Mouse (Mus musculus) limb, embryonic 14.5 days (tissue): ENCODE results near the gene Nrarp. TPM values are rescaled to one million over a fixed set of nuclear protein-coding genes. Genes with fewer than 3 reads are reported as not detected.
A peak's percentile ranks its signal among the peaks of the same experiment; 100 is the strongest.

Experiments used
- ATAC-seq: fragments of 200-750 bp; cut with Nextera tagmentation; 2 replicates; pipeline ENCODE4 v1.8.0; 2017; ENCODE audit warnings: low read depth, moderate number of reproducible peaks, moderate TSS enrichment; ENCODE audit not compliant: low FRiP score
- DNase-seq: peaks from one replicate; pipeline ENCODE4 v3.0.0-alpha.2; 2015; ENCODE audit warnings: low spot score
- H3K27ac ChIP-seq: fragments of 300-500 bp; sonication (generic); replicated peaks from 2 replicates; pipeline ENCODE4 v1.5.1; 2014; ENCODE audit warnings: low read depth, mild to moderate bottlenecking, low read length, moderate library complexity, mixed read lengths
- H3K27me3 ChIP-seq: fragments of 300-500 bp; sonication (generic); 2 replicates; pipeline ENCODE4 v1.6.1; 2014; ENCODE audit warnings: low read length, mixed read lengths; ENCODE audit not compliant: control insufficient read depth, insufficient read depth
- H3K36me3 ChIP-seq: fragments of 300-500 bp; sonication (generic); 2 replicates; pipeline ENCODE4 v1.6.1; 2014; ENCODE audit warnings: mild to moderate bottlenecking, low read length, moderate library complexity, mixed read lengths; ENCODE audit not compliant: control insufficient read depth, insufficient read depth
- H3K4me1 ChIP-seq: fragments of 300-500 bp; sonication (generic); 2 replicates; pipeline ENCODE4 v1.6.1; 2014; ENCODE audit warnings: antibody characterized with exemption, low read length, mixed read lengths; ENCODE audit not compliant: control insufficient read depth, insufficient read depth
- H3K4me2 ChIP-seq: fragments of 300-500 bp; sonication (generic); replicated peaks from 2 replicates; pipeline ENCODE4 v1.6.1; 2014; ENCODE audit warnings: low read depth, mild to moderate bottlenecking, low read length, moderate library complexity; ENCODE audit not compliant: severe bottlenecking
- H3K4me3 ChIP-seq: fragments of 300-500 bp; sonication (generic); replicated peaks from 2 replicates; pipeline ENCODE4 v1.5.1; 2014; ENCODE audit warnings: low read length
- H3K9ac ChIP-seq: fragments of 300-500 bp; sonication (generic); 2 replicates; pipeline ENCODE4 v1.6.1; 2014; ENCODE audit warnings: mild to moderate bottlenecking, low read depth, low read length, moderate library complexity; ENCODE audit not compliant: severe bottlenecking
- H3K9me3 ChIP-seq: fragments of 300-500 bp; sonication (generic); 2 replicates; pipeline ENCODE4 v1.6.1; 2016; ENCODE audit warnings: low read length; ENCODE audit not compliant: control insufficient read depth
- POLR2A ChIP-seq: fragments of 200-500 bp; IDR thresholded peaks from 2 replicates; pipeline ENCODE4 v1.8.0; 2012; ENCODE audit warnings: inconsistent platforms, mild to moderate bottlenecking, moderate library complexity, borderline replicate concordance; ENCODE audit not compliant: insufficient read depth, insufficient read length; ENCODE audit errors: extremely low read depth
- WGBS: fragments of 180-500 bp; shearing (Covaris S2); extraction: QIAGEN DNeasy Blood & Tissue Kit; methylation state at CpG from one replicate; pipeline ENCODE4 v1.1.7; 2014; 5-methylcytosine and 5-hydroxymethylcytosine counted together
- polyA plus RNA-seq, 2 experiments: library from polyadenylated mRNA; depleted of rRNA in 1 of 2; stranded (reverse) in 1 of 2; unstranded in 1 of 2; fragments of >200 nt; fragmentation: Nextera tagmentation in 1 of 2; extraction: Ambion mirVana in 1 of 2; gene quantifications; 2 replicates each; pipeline versions ENCODE4 v1.2.1 to v1.2.3; 2012 to 2014

Gene Nrarp
- polyA plus RNA-seq, 2 experiments = 27.7 to 34.0 TPM

DNA sequence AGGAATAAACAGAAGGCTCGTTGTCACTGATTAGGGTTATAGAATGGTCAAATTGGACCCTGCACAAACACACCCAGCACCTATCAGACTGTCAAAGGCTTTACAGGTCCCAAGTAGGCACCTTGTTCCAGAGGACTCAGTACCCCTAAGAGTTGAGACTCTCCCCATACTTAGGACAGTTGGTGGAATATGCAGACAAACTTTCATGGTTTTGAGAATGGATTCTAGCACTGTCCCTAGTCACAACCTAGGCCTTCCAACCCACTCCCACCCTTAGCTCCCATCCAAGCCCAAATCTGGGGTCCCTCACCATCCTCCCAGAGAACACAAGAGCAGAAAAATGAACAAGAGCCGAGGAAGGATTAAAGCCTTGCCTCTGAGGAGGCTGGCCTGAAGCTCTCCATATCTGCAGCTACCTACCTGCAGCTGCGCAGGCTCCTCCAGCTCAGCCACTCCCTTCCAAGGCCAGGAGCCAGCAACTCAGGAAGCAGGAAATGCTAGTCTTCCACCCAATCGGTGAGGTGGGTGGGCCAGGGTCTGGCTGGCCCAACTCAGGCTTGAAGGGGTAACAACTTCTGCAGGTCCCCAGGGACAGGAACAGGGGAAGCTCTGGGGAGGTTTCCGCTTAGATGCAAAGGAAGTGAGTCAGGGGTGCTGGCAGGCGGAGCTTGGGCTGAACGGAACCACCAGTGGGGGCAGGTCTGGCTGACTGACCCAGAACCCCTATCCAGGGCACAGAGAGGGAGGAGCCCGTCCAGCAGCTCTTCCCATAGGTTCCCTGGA lies 15.8 kb downstream of the Nrarp start, which contains the start of gene Tor4a:
TSS of gene Tor4a (minus strand) at position 715 of the 783 bp plus-strand sequence.
- H3K27ac ChIP-seq = no peak within 1 kb of the TSS
- no peak for TF ChIP-seq POLR2A
- H3K9ac ChIP-seq = no peak within 1 kb of the TSS
- H3K4me1 ChIP-seq = 0 out of 2 replicates have a peak, but pooled peaks cover 11% of the 10 kb centered on the region
- H3K4me3 ChIP-seq = peak within 1 kb of the TSS; percentile 27
- ATAC-seq = peak; percentile 49; the same call in 1 of the 2 replicates
- WGBS = 9% methylated on average over 8 of the region's 8 CpGs
- peaks cover 27% of the 10 kb centered on the region for H3K36me3 ChIP-seq
- no peaks in the 10 kb centered on the region for H3K9me3 ChIP-seq
- H3K27me3 ChIP-seq = peaks cover 21% of the 10 kb centered on the region
- peak; percentile 58 for DNase-seq
- H3K4me2 ChIP-seq = peak within 1 kb of the TSS; percentile 40

DNA sequence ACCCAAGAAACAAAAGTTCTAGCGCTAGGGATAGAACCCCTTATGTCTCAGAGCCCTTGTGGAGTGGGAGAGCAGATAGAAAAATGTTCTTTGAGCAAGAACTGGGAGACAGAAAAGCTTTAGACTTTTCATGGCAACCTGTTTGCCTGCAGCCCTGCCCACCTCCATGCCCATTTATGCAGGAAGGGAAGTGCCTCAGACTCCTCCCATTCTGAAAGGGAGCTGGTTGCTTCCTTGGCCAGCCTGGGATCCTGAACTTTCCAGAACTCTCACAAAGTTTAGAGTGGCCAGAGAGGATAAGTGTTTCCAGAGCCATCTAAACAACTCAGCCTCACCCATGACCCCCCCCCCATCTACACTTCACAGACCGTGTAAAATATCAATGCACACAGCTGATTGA lies 16.6 kb downstream of the Nrarp start:
- ATAC-seq (no peak), DNase-seq (no peak)
- H3K27ac ChIP-seq = no peak overlapping the region
- no peak overlapping the region for H3K4me2 ChIP-seq
- H3K36me3 ChIP-seq = peaks cover 34% of the 10 kb centered on the region
- TF ChIP-seq POLR2A = no peak
- 31% methylated on average over 2 of the region's 2 CpGs for WGBS
- no peak overlapping the region for H3K9ac ChIP-seq
- no peak overlapping the region for H3K4me3 ChIP-seq
- H3K9me3 ChIP-seq = no peaks in the 10 kb centered on the region
- peaks cover 21% of the 10 kb centered on the region for H3K27me3 ChIP-seq
- 0 out of 2 replicates have a peak, but pooled peaks cover 11% of the 10 kb centered on the region for H3K4me1 ChIP-seq

DNA sequence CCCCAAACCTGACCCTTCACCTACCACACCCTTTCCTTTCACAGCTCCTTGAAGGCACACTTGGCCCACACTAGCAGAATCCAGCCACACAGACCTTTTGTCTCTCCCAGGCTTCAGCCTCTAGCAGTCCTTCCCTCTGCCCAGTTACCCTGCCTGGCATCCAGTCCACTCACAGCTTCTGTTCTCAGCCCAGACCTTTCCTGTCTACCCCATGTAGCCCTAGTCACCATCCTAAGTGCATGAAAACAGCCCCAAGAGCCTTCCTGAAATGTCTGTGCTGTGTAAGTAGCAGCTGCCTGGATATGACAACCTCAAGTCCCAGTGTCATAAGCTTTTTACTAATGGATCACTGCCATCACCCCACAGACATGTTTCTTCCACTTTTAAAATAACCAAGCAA lies 17.4 kb downstream of the Nrarp start:
- DNase-seq (no peak), ATAC-seq (no peak)
- H3K4me3 ChIP-seq = no peak overlapping the region
- 0 out of 2 replicates have a peak, but pooled peaks cover 11% of the 10 kb centered on the region for H3K4me1 ChIP-seq
- H3K9ac ChIP-seq = no peak overlapping the region
- H3K27me3 ChIP-seq = peaks cover 21% of the 10 kb centered on the region
- H3K9me3 ChIP-seq = no peaks in the 10 kb centered on the region
- no peak overlapping the region for H3K27ac ChIP-seq
- H3K36me3 ChIP-seq = peaks cover 41% of the 10 kb centered on the region
- no peak for TF ChIP-seq POLR2A
- H3K4me2 ChIP-seq = no peak overlapping the region

DNA sequence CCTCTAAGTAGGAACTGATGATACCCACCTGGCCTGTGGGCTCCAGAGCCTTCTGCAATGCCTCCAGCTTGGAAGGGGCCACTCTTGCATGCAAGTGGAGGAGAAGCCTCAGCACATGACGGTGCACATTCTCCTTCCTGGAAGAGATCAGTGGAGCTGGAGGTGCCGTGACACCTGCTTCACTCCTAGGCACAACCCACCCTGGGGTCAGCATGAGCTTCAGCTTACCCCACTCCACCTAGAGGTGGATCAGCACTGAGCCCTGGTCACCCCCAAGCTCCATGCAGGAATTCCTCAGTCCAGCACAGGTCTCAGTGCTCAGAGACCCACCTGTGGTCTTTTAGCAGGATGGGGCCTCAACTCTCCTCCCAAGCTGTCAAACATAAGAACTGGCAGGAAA lies 20.1 kb downstream of the Nrarp start:
- no peaks in the 10 kb centered on the region for H3K9me3 ChIP-seq
- H3K4me3 ChIP-seq = no peak overlapping the region
- no peak for TF ChIP-seq POLR2A
- DNase-seq = no peak
- H3K27ac ChIP-seq = no peak overlapping the region
- H3K27me3 ChIP-seq = peaks cover 11% of the 10 kb centered on the region; the same call in 1 of the 2 replicates
- no peak overlapping the region for H3K4me2 ChIP-seq
- H3K9ac ChIP-seq = no peak overlapping the region
- H3K4me1 ChIP-seq = 0 out of 2 replicates have a peak, but pooled peaks cover 5% of the 10 kb centered on the region
- no peak for ATAC-seq
- WGBS = 100% methylated on average over 2 of the region's 2 CpGs
- peaks cover 68% of the 10 kb centered on the region for H3K36me3 ChIP-seq

DNA sequence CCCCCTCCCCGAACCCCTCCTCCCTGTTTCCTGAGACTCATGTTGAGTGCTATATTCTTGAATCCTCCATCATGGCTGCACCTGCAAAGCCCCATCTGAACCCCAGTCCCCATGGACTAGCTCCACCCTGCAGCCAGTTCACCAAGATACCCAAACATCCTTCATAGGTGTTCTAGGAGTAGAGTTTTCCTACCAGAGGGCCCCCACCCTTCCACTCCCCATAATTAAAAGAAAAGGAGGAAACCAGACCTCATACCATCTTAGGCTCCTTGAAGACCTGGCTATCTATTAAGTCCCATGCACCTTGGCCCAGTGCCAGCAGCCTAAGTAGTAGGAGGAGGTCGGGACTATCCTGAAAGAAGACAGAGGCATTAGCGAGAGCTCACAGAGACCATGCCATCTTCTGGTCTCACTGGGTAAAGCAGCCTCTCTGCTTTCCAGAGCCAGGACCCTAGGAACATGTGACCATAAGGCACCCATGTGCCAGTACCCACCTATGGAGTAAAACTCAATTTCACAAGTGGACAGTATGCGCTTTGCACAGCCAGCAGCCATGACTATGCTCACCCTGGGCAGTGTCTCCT lies 23.2 kb downstream of the Nrarp start:
- DNase-seq = no peak
- no peak for TF ChIP-seq POLR2A
- 73% methylated on average over 4 of the region's 4 CpGs for WGBS

More for the DNA sequence above, 23.2 kb downstream of the Nrarp start:
- H3K27ac ChIP-seq = no peak overlapping the region
- no peaks in the 10 kb centered on the region for H3K27me3 ChIP-seq
- no peaks in the 10 kb centered on the region for H3K9me3 ChIP-seq
- H3K9ac ChIP-seq = no peak overlapping the region
- ATAC-seq = no peak
- H3K4me3 ChIP-seq = no peak overlapping the region
- H3K36me3 ChIP-seq = peaks cover 93% of the 10 kb centered on the region
- H3K4me2 ChIP-seq = no peak overlapping the region
- H3K4me1 ChIP-seq = no peaks in the 10 kb centered on the region
